Mouse (Mus musculus) ovary, postnatal 36 days (tissue): Measurements from ENCODE around the gene Banf2.
A peak's percentile ranks its signal among the peaks of the same experiment; 100 is the strongest.

Experiments used
- DNase-seq: peaks from one replicate; pipeline ENCODE4 v3.0.0; 2022; ENCODE audit warnings: low spot score, mixed read lengths

Gene Banf2

DNA sequence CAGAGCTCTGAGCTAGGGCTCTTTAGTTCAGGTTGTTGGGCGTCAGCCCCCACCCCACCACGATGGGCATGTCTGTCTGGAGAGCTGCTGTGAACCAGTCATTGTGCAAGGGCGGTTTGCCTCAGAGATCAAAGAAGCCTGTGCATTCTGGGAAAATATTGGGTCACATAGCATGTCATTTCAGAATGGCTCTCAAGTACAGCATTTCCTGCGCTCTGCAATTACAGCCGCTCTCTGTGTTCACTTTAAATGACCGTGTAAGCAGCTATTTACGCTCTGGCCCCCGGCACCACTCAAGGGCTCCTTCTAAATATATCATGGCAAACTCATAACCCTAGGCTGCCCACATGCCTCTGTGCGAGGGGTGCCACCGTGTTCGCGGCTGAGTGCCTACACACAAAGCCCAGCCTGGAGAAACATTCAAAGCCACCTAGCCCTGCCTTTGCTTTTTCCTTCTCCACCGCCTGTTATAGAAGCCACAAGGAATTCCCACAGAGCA is 68.7 kb downstream of the Banf2 start:
- no peak for DNase-seq

DNA sequence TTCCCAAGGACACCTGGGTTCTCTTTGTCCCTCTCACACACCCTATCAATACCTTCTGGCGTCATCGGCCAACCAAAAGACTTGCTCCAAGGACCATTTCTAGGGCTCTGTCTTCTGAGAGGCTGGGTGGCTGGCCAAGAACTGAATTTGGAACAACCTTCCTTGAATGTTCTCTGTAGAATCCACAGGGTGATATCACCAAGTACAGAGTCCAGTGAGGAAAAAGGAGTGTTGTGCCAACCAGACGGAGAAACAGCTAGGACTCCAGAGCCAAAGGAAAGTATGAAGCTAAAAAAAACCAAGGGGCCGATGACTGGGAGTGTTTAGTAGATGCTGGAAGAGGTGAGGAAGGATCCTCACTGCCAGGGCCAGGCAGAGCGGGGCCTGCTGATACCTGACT is 74.5 kb downstream of the Banf2 start:
- no peak for DNase-seq

DNA sequence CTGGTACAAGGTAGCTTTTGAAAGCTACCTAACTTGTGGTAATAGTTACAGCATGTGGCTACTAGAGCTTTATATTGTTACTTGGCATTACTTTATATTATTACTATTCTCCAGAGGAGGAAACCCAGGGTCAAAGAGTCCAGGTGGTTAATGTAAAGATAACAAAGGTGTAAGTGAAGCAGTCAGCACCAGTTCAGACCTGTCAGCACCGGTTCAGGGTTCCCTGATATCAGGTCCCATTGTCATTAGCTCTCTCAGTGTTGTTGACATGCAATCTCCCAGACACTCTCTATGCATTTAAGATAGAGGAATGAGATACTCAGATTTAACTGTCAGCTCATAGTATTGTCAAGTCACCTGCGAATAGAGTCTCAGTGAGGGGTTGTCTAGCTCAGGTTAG is 75.0 kb downstream of the Banf2 start:
- no peak for DNase-seq

DNA sequence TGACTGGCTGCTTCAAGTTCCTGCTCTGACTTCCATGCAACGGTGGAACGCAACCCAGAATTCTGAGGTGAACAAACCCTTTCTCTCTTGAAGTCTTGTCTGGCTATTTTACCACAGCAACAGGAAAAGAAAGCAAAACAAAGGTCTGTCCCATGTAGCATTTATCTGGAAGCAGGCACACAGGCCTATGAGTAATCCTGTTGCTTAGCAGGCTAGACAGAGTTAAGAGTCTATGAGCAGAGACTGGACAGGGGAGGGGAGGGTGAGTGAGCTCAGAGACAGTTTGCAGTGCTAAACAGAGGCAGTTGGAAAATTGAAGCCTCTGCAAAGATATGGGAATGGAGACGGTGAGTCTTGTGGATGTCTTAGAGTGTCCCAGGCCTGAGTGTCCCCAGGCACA is 75.5 kb downstream of the Banf2 start:
- DNase-seq = no peak

DNA sequence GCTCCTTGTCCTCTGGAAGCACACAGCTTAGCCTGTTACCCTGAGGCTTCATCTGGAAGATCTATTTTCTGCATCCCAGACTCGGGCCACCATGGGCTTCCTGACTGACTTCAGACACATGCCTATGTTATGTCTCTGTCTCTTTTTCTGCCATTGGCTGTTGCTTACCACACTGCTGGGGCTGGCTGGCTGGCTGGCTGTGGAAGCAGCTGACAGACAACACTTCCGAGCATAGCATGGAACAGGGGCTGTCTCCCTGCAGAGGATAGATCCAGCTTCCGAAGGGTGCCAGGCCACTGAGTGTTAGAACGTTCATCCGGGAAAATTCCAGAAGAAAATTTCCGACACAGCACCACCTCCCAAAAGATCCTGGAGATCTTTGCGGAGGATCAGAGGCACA is 79.1 kb downstream of the Banf2 start:
- no peak for DNase-seq

DNA sequence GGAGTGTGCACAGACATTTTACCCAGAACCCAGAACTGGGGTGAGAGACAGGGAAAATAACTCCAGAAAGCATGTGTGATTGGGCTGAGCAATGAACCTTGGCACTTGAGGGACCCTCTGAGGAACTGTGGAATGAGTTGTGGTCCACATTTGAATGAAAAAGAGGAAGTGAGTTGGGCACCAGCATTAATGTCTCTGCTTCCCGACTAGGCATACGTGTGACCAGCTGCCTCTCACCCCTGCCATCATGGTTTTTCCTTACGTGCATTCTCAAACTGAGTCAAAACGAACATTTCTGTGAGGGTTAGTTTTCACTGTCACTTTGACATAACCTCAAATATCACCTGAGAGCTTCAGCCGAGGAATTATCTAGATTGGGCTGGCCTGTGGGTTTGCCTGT is 79.8 kb downstream of the Banf2 start:
- no peak for DNase-seq

DNA sequence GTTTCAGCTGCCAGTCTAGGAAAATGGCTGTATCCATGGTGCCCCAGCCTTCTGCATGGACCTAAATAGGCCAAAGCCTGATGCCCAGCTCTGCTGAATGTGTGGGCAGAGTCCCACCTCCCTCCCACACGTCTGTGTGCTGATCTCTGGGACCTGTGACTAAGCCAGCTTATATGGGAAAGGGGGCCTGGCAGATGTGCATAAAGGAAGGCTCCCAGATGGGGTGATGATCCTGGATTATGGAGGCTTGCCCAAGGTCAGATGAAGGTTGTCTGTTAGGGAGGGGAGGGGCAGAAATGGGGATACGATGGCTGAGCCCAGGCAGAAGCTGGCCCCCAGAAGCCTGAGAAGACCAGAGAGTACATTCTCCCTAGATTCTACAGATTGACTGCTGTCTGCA is 85.2 kb downstream of the Banf2 start:
- DNase-seq = no peak

DNA sequence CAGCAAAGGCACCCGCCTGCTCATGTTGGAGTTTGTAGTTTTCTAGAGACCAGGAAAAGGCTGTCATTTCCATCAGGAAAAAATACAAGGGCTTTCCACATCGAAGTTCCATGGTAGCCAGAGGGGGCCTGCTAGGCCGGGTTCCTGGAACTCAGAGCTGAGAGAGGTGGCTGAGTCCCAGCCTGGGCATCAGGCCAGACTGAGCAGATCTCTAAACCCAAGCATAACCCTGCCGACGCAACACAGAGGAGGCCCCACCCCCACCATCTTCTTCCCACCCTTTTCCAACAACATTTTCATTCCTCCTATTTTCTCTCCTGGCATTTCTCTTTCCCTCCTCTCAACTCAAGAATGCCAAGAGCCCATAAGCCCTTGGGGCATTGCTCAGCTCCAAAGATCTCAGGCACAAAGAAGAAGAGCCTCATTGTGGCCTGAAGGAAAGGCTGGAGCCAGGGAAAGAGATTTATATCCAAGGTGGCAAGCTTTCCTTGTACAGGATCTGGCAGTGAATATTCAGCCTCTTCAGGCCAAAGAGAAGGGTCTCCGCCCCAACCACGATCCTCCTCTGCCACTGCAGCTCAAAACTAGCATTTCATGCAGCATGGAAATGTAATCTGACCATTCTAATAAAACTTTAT is 87.4 kb downstream of the Banf2 start:
- peak; percentile 50 for DNase-seq

DNA sequence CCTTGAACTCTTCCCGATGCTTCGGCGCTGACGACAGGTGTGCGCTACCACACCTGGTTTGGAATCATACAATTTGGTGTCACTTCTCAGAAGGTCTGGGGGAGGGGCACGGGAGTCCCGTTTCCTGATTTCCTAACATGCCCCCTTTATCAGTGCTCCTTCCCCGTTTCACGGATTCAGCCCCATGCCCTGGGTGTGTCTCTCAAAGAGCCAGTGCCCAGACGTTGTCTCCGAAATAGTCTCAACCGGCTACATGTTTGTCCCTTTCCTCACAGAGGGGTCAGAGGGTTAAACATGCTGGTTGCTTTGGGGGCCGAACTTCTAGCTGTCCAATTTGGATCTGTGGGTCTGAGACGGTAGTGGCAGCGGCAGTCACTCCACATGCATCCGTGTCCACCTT is 89.2 kb downstream of the Banf2 start:
- DNase-seq = no peak
